Mouse (Mus musculus) MN1 (cell line): ENCODE results near the gene Vasn.

Experiments
- DNase-seq: peaks from one replicate; pipeline ENCODE4 v3.0.0-alpha.2; 2016; ENCODE audit warnings: low spot score

Vasn gene

GRCm38 (mm10) chr16:4643670-4644419 is 4.1 kb downstream of the Vasn start:
- DNase-seq: peak; percentile 84

- DNase-seq: no peak
Measured at GRCm38 (mm10) chr16:4645867-4646266, 6.1 kb downstream of the Vasn start.

GRCm38 (mm10) chr16:4646831-4647230 is 7.1 kb downstream of the Vasn start:
- no peak for DNase-seq

GRCm38 (mm10) chr16:4647651-4648141 is 8.0 kb downstream of the Vasn start:
- peak; percentile 60 for DNase-seq

GRCm38 (mm10) chr16:4648416-4649023 is 8.8 kb downstream of the Vasn start:
- DNase-seq: no peak

- no peak for DNase-seq
Measured at GRCm38 (mm10) chr16:4649211-4649610, 9.5 kb downstream of the Vasn start.

GRCm38 (mm10) chr16:4649692-4650091 is 10.0 kb downstream of the Vasn start:
- no peak for DNase-seq

GRCm38 (mm10) chr16:4650161-4650560 is 10.4 kb downstream of the Vasn start:
- no peak for DNase-seq

- no peak for DNase-seq
Measured at GRCm38 (mm10) chr16:4651081-4651480, 11.3 kb downstream of the Vasn start.

- peak; percentile 67 for DNase-seq
Measured at GRCm38 (mm10) chr16:4651624-4652023, 11.9 kb downstream of the Vasn start.

GRCm38 (mm10) chr16:4652707-4653416 is 13.1 kb downstream of the Vasn start:
- DNase-seq: peak; percentile 75

- no peak for DNase-seq
Measured at GRCm38 (mm10) chr16:4654706-4655105, 15.0 kb downstream of the Vasn start.

- no peak for DNase-seq
Measured at GRCm38 (mm10) chr16:4655251-4655734, 15.6 kb downstream of the Vasn start.

- peak; percentile 49 for DNase-seq
Measured at GRCm38 (mm10) chr16:4655764-4656570, 16.2 kb downstream of the Vasn start.

- no peak for DNase-seq
Measured at GRCm38 (mm10) chr16:4656571-4657081, 16.9 kb downstream of the Vasn start.

GRCm38 (mm10) chr16:4658781-4659245 is 19.1 kb downstream of the Vasn start:
- DNase-seq: peak; percentile 65

GRCm38 (mm10) chr16:4659326-4659725 is 19.6 kb downstream of the Vasn start:
- no peak for DNase-seq

GRCm38 (mm10) chr16:4661605-4662004 is 21.9 kb downstream of the Vasn start:
- DNase-seq: no peak

GRCm38 (mm10) chr16:4663806-4664205 is 24.1 kb downstream of the Vasn start:
- no peak for DNase-seq

GRCm38 (mm10) chr16:4665726-4666125 is 26.0 kb downstream of the Vasn start:
- DNase-seq: no peak

GRCm38 (mm10) chr16:4667190-4667808 is 27.6 kb downstream of the Vasn start:
- peak; percentile 93 for DNase-seq
